Comparison of ENCODE assay signal across 8 mouse cellular contexts in the genomic region with DNA sequence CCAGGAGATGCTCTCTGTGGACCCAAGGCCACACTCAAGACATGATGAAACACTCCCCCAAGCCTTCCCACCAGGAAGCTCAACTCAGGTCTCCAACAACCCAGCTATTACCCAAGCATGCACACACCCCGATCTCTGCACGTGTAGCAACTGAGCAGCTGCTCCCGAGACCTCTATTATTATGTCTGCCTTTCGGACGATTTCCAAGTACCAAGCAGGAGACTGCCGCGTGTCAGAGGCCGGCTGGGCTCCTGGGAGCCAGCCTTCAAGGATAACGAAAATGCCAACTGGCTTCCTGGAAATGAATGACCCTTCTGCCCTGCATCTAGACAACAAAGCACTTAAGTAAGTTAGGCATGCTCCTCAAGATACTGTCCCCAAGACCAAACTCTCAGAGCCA. TPM values are rescaled to one million over a fixed set of nuclear protein-coding genes. Genes with fewer than 3 reads are reported as not detected.
A peak's percentile ranks its signal among the peaks of the same experiment; 100 is the strongest.
DNase-seq lines count a peak whose midpoint lies in the region; ATAC-seq and TF ChIP-seq lines count a peak whose summit lies in the region.

No protein-coding gene starts in this region.

- peaks cover 12% of the 10 kb centered on the region for H3K9me3 ChIP-seq in kidney, embryonic 16.5 days (ENCODE audit: low read length)
- peaks cover 4% of the 10 kb centered on the region; the same call in 1 of the 2 replicates for H3K9me3 ChIP-seq in embryonic facial prominence, embryonic 14.5 days (ENCODE audit: control insufficient read depth, low read length)
- H3K9me3 ChIP-seq in hindbrain, embryonic 16.5 days (ENCODE audit: control insufficient read depth, low read length) = no peaks in the 10 kb centered on the region

- H3K4me2 ChIP-seq in kidney, embryonic 16.5 days (replicated peaks; ENCODE audit: low read depth, low read length) = peak overlapping the region; percentile 92
- peak overlapping the region; percentile 91 for H3K4me2 ChIP-seq in embryonic facial prominence, embryonic 14.5 days (ENCODE audit: low read depth, low read length)
- peak overlapping the region; percentile 96 for H3K4me2 ChIP-seq in hindbrain, embryonic 16.5 days (ENCODE audit: low read length)
- H3K4me2 ChIP-seq in myocyte (ENCODE audit: low read depth) = peak overlapping the region; percentile 88

- no peaks in the 10 kb centered on the region for H3K27me3 ChIP-seq in kidney, embryonic 16.5 days (ENCODE audit: insufficient read depth, low read length)
- H3K27me3 ChIP-seq in embryonic facial prominence, embryonic 14.5 days (replicated peaks; ENCODE audit: control insufficient read depth, insufficient read depth, low read length) = no peaks in the 10 kb centered on the region
- H3K27me3 ChIP-seq in hindbrain, embryonic 16.5 days (replicated peaks; ENCODE audit: control insufficient read depth, insufficient read depth, low read length) = no peaks in the 10 kb centered on the region
- no peaks in the 10 kb centered on the region for H3K27me3 ChIP-seq in myocyte (ENCODE audit: control insufficient read depth, insufficient read depth, insufficient read length)

- H3K4me3 ChIP-seq in kidney, embryonic 16.5 days (ENCODE audit: low read length) = peak overlapping the region; percentile 84
- peak overlapping the region; percentile 58 for H3K4me3 ChIP-seq in embryonic facial prominence, embryonic 14.5 days (ENCODE audit: low read depth, low read length)
- H3K4me3 ChIP-seq in hindbrain, embryonic 16.5 days (ENCODE audit: low read length) = peak overlapping the region; percentile 79
- H3K4me3 ChIP-seq in myocyte = peak overlapping the region; percentile 100

- no peak for DNase-seq in kidney, adult 9 months
- DNase-seq in embryonic facial prominence, embryonic 14.5 days (ENCODE audit: low spot score) = peak; percentile 60
- DNase-seq in gastrocnemius, postnatal 25 days = no peak
- DNase-seq in embryo, embryonic 9.5 days (ENCODE audit: extremely low spot score) = no peak
- DNase-seq in gastrocnemius, postnatal 36 days = no peak

- H3K27ac ChIP-seq in kidney, embryonic 16.5 days (ENCODE audit: low read length) = peak overlapping the region; percentile 92
- H3K27ac ChIP-seq in embryonic facial prominence, embryonic 14.5 days (replicated peaks; ENCODE audit: low read depth, low read length) = peak overlapping the region; percentile 94
- H3K27ac ChIP-seq in hindbrain, embryonic 16.5 days (ENCODE audit: low read depth, low read length) = no peak overlapping the region; the same call in 1 of the 2 replicates

- peaks cover 13% of the 10 kb centered on the region for H3K4me1 ChIP-seq in kidney, embryonic 16.5 days (ENCODE audit: insufficient read depth, low read length)
- peaks cover 12% of the 10 kb centered on the region; the same call in 1 of the 2 replicates for H3K4me1 ChIP-seq in embryonic facial prominence, embryonic 14.5 days (ENCODE audit: control insufficient read depth, insufficient read depth, low read length)
- peaks cover 23% of the 10 kb centered on the region for H3K4me1 ChIP-seq in hindbrain, embryonic 16.5 days (ENCODE audit: control insufficient read depth, insufficient read depth, low read depth, low read length)

- intact Hi-C loops in gastrocnemius, postnatal 36 days (cut with DNase I) = no loop called here

- ATAC-seq in kidney, embryonic 16.5 days (ENCODE audit: low FRiP score, low TSS enrichment) = no peak
- no peak for ATAC-seq in embryonic facial prominence, embryonic 14.5 days (ENCODE audit: low read depth)
- ATAC-seq in hindbrain, embryonic 16.5 days = no peak

- H3ac ChIP-seq in myocyte (ENCODE audit: control insufficient read depth, insufficient read length) = no peak overlapping the region

- 29% methylated on average over 9 of the region's 9 CpGs for WGBS in kidney, embryonic 16.5 days
- 29% methylated on average over 9 of the region's 9 CpGs for WGBS in embryonic facial prominence, embryonic 14.5 days
- 15% methylated on average over 9 of the region's 9 CpGs for WGBS in hindbrain, embryonic 16.5 days

- no peak for TF ChIP-seq POLR2A in myocyte (IDR thresholded peaks at IDR 0.05; ENCODE audit: insufficient read length, low read depth)

- peaks cover 16% of the 10 kb centered on the region; the same call in 1 of the 2 replicates for H3K36me3 ChIP-seq in kidney, embryonic 16.5 days (ENCODE audit: insufficient read depth, low read length)
- peaks cover 25% of the 10 kb centered on the region for H3K36me3 ChIP-seq in embryonic facial prominence, embryonic 14.5 days (ENCODE audit: control insufficient read depth, insufficient read depth, low read length)
- no peaks in the 10 kb centered on the region for H3K36me3 ChIP-seq in hindbrain, embryonic 16.5 days (ENCODE audit: control insufficient read depth, insufficient read depth, low read length)
- no peaks in the 10 kb centered on the region for H3K36me3 ChIP-seq in myocyte (ENCODE audit: control insufficient read depth, insufficient read depth)

- peaks cover 70% of the 10 kb centered on the region for H3K79me2 ChIP-seq in myocyte (ENCODE audit: control insufficient read depth, insufficient read depth)

- peak overlapping the region; percentile 97 for H3K9ac ChIP-seq in kidney, embryonic 16.5 days (replicated peaks; ENCODE audit: low read length)
- peak overlapping the region; percentile 91 for H3K9ac ChIP-seq in embryonic facial prominence, embryonic 14.5 days (ENCODE audit: low read depth, low read length)
- peak overlapping the region; percentile 96 for H3K9ac ChIP-seq in hindbrain, embryonic 16.5 days (ENCODE audit: low read depth, low read length)

TF ChIP-seq in myocyte, 11 proteins besides CTCF, POLR2A, EP300 and RAD21:
- no peak for TF ChIP-seq POLR2AphosphoS2 (IDR thresholded peaks at IDR 0.05; ENCODE audit: insufficient read length, low read depth)
- peak in 1 of 3 experiments; percentile 52 for TF ChIP-seq MYOD1 (IDR thresholded peaks at IDR 0.05; ENCODE audit: control insufficient read depth in 1 of 3, insufficient read length in 2 of 3, low read depth in 2 of 3)
- 0 out of 2 replicates have a peak, but pooled peaks have one; percentile 47 for TF ChIP-seq CEBPB (IDR thresholded peaks at IDR 0.05; ENCODE audit: insufficient read depth, poor library complexity, severe bottlenecking)
- no peak for TF ChIP-seq E2F4 (IDR thresholded peaks at IDR 0.05; ENCODE audit: insufficient read depth)
- no peak for TF ChIP-seq TCF12 (IDR thresholded peaks at IDR 0.05; ENCODE audit: insufficient read depth, poor library complexity, severe bottlenecking)
- TF ChIP-seq MYOG (IDR thresholded peaks at IDR 0.05; ENCODE audit: control insufficient read depth in 1 of 3, insufficient read depth in 1 of 3, insufficient read length in 2 of 3, low read depth in 2 of 3) = peak in 1 of 3 experiments; percentile 71

RNA-seq across cellular contexts. Expression of a gene that starts 2.1 kb away (rescaled TPM):
- polyA plus RNA-seq in kidney, embryonic 16.5 days (2015; fragmentation: Nextera tagmentation; extraction: Ambion mirVana) = 73.8 and 76.9 TPM in 2 replicates
- 80.3 and 91.2 TPM in 2 replicates for polyA plus RNA-seq in embryonic facial prominence, embryonic 14.5 days (2014; fragmentation: Nextera tagmentation; extraction: Ambion mirVana)
- 49.3 and 67.3 TPM in 2 replicates for polyA plus RNA-seq in hindbrain, embryonic 16.5 days (2015; fragmentation: Nextera tagmentation; extraction: Ambion mirVana)
- polyA plus RNA-seq in myocyte (2012; fragmentation: generic; extraction: Trizol) = 62.0 TPM
- total RNA-seq in gastrocnemius, postnatal 25 days (2021) = 1 to 10 TPM; 9.6 to 9.9 TPM
- total RNA-seq in gastrocnemius, postnatal 36 days (2021) = 1 to 10 TPM; 8.2 to 9.2 TPM
